Mouse (Mus musculus) c-Kit-positive CD71-negative TER-119-negative erythroid progenitor cells, embryonic 14.5 days (primary cell): ENCODE measurements at regions not wholly inside any gene's neighbourhood (a gene's known extent, or its start where the extent isn't known, plus 50 kb on each side); places are given as distances from the start of the nearest gene placed in this dataset.

Experiments
- DNase-seq: peaks from one replicate; pipeline ENCODE4 v3.0.0-alpha.2; 2013; ENCODE audit warnings: low read depth

- DNase-seq, result no peak
Measured at GRCm38 (mm10) chr19:21913005-21913670, 135.0 kb downstream of the Cemip2 start.

GRCm38 (mm10) chr19:21913748-21914611 is 135.8 kb downstream of the Cemip2 start:
- DNase-seq, result no peak

- no peak for DNase-seq
Measured at GRCm38 (mm10) chr19:21914658-21915057, 136.5 kb downstream of the Cemip2 start.

GRCm38 (mm10) chr19:21918113-21918512 is 140.0 kb downstream of the Cemip2 start:
- DNase-seq, result no peak

GRCm38 (mm10) chr19:21919074-21919473 is 140.9 kb downstream of the Cemip2 start:
- no peak for DNase-seq

GRCm38 (mm10) chr19:21940114-21940513 is 162.0 kb downstream of the Cemip2 start:
- no peak for DNase-seq

- no peak for DNase-seq
Measured at GRCm38 (mm10) chr19:21941720-21942119, 163.6 kb downstream of the Cemip2 start.

GRCm38 (mm10) chr19:21942286-21942685 is 164.1 kb downstream of the Cemip2 start:
- DNase-seq, result no peak

GRCm38 (mm10) chr19:21943407-21943806 is 165.3 kb downstream of the Cemip2 start:
- DNase-seq, result no peak

GRCm38 (mm10) chr19:21946262-21946922 is 168.2 kb downstream of the Cemip2 start:
- no peak for DNase-seq

GRCm38 (mm10) chr19:21948030-21948429 is 169.9 kb downstream of the Cemip2 start:
- no peak for DNase-seq

- no peak for DNase-seq
Measured at GRCm38 (mm10) chr19:21962635-21963034, 176.2 kb upstream of the Trpm3 start.

GRCm38 (mm10) chr19:21989857-21990256 is 149.0 kb upstream of the Trpm3 start:
- no peak for DNase-seq

- no peak for DNase-seq
Measured at GRCm38 (mm10) chr19:21990970-21991369, 147.9 kb upstream of the Trpm3 start.

- DNase-seq, result no peak
Measured at GRCm38 (mm10) chr19:21991413-21991812, 147.4 kb upstream of the Trpm3 start.

- no peak for DNase-seq
Measured at GRCm38 (mm10) chr19:21999621-22000020, 139.2 kb upstream of the Trpm3 start.

GRCm38 (mm10) chr19:22008053-22008935 is 130.6 kb upstream of the Trpm3 start:
- DNase-seq, result no peak

- no peak for DNase-seq
Measured at GRCm38 (mm10) chr19:22010239-22010638, 128.6 kb upstream of the Trpm3 start.

GRCm38 (mm10) chr19:22015854-22016610 is 122.8 kb upstream of the Trpm3 start:
- no peak for DNase-seq

GRCm38 (mm10) chr19:22017425-22017824 is 121.4 kb upstream of the Trpm3 start:
- no peak for DNase-seq

GRCm38 (mm10) chr19:22027577-22027976 is 111.3 kb upstream of the Trpm3 start:
- peak; percentile 1 for DNase-seq
